Mouse (Mus musculus): ENCODE measurements around the gene Rnf225. TPM values are rescaled to one million over a fixed set of nuclear protein-coding genes. Genes with fewer than 3 reads are reported as not detected.
"Not testable (repeated sequence)": the region's sequence is repeated elsewhere in the genome, so short reads cannot be mapped to it uniquely, and the experiment has no call there.

The Rnf225 gene
- polyA plus RNA-seq (2016; fragmentation: Nextera tagmentation; extraction: Ambion mirVana) = 0.81 and 0.83 TPM in 2 replicates

DNA sequence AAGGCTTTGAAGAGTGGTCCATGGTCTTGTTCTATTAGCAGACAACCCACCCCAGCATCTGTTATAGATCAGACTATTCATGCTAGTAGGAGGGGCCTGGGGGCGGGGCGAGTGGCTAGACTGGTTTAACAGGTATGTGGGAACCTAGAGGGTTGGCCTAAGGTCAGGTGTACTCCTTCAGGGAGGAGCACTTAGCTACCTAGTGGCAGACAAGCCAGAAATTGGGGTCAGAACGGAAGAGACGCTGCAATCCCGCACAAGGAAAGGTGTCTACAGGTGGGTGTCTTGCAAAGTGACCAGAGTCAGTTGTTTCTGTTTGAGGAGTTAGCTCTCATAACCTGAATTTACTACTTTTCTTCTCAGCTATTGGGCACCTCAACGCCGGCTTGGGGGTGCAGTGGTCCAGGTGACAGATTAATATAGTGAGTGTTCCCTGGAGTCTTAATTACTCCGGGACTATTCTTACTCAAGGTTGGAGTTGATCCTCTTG is at the start of gene Rnf225:
Rnf225 (plus strand) TSS at position 226 of the 490 bp plus-strand sequence.
- peaks cover 22% of the 10 kb centered on the region for H3K4me1 ChIP-seq
- ATAC-seq (ENCODE audit: low FRiP score) = no peak
- H3K4me3 ChIP-seq (replicated peaks) = peak within 1 kb of the TSS; percentile 18
- peaks cover 42% of the 10 kb centered on the region for H3K27me3 ChIP-seq
- H3K27ac ChIP-seq = no peak within 1 kb of the TSS
- H3K4me2 ChIP-seq = peak within 1 kb of the TSS; percentile 50
- peak within 1 kb of the TSS; percentile 33; the same call in 1 of the 2 replicates for H3K9ac ChIP-seq
- H3K36me3 ChIP-seq (replicated peaks) = peaks cover 49% of the 10 kb centered on the region
- WGBS = 29% methylated on average over 8 of the region's 8 CpGs
- H3K9me3 ChIP-seq = no peaks in the 10 kb centered on the region

GRCm38 (mm10) chr7:12880036-12880435 is 47.2 kb upstream of the Rnf225 start:
- no peak overlapping the region for H3K4me3 ChIP-seq (replicated peaks)
- no peak overlapping the region for H3K4me2 ChIP-seq
- peaks cover 13% of the 10 kb centered on the region for H3K4me1 ChIP-seq

GRCm38 (mm10) chr7:12880497-12880896 is 46.7 kb upstream of the Rnf225 start:
- ATAC-seq (ENCODE audit: low FRiP score) = peak; percentile 9; the same call in 1 of the 2 replicates

More at GRCm38 (mm10) chr7:12880036-12880435, 47.2 kb upstream of the Rnf225 start:
- no peak overlapping the region for H3K9ac ChIP-seq
- no peaks in the 10 kb centered on the region for H3K27me3 ChIP-seq
- peaks cover 11% of the 10 kb centered on the region for H3K36me3 ChIP-seq (replicated peaks)
- ATAC-seq (ENCODE audit: low FRiP score) = no peak
- H3K9me3 ChIP-seq = no peaks in the 10 kb centered on the region
- H3K27ac ChIP-seq = no peak overlapping the region

DNA sequence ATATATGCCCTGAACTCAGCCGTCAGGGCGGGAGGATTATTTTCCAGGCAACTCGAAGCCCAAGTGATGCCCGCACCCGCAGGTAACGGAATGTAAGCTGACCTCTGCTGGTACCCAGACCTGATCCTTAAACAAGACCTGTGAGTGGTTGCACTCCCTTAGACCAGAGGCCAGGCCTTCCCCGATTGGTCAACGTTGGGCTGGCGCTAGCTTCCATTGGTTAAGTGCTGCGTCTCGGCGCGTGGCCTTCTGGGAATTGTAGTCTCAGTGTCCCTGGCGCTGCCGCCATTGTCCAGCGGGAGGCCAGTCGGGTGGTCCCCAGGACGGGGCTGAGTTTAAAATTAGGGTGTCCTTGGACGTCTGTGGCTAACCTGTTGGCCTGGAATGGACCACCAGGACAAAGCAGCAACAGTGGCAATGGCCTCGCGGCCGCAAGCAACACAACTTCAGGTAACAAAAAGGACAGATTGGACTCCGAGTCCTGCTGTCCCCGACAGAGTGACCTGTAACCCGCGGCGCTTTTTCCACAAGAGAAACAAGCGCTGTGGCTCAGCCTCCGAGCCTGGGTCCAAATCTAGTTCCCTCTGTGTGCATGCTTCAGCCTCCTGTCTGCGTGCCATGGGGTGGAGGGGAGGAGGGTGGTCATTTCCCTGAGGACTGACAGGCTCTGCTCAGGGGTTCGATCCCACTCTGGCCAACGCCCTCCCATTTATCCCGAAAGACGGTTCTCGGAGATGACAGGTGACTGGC is 46.1 kb upstream of the Rnf225 start, which contains the start of gene Zfp128:
Zfp128 (plus strand) TSS at position 267 of the 750 bp plus-strand sequence.
- peak within 1 kb of the TSS; percentile 72 for H3K9ac ChIP-seq
- peak within 1 kb of the TSS; percentile 66 for H3K4me3 ChIP-seq (replicated peaks)
- peak within 1 kb of the TSS; percentile 67 for H3K4me2 ChIP-seq
- no peaks in the 10 kb centered on the region for H3K27me3 ChIP-seq
- no peaks in the 10 kb centered on the region for H3K9me3 ChIP-seq
- peaks cover 22% of the 10 kb centered on the region for H3K36me3 ChIP-seq (replicated peaks)
- H3K4me1 ChIP-seq = peaks cover 13% of the 10 kb centered on the region
- no peak within 1 kb of the TSS for H3K27ac ChIP-seq
- 2% methylated on average over 35 of the region's 35 CpGs for WGBS
- peak; percentile 100 for ATAC-seq (ENCODE audit: low FRiP score)

More at GRCm38 (mm10) chr7:12880497-12880896, 46.7 kb upstream of the Rnf225 start:
- peak overlapping the region; percentile 67 for H3K4me2 ChIP-seq
- H3K9me3 ChIP-seq, H3K27me3 ChIP-seq, H3K27ac ChIP-seq: not testable (repeated sequence)
- H3K36me3 ChIP-seq (replicated peaks) = peaks cover 16% of the 10 kb centered on the region
- 40% methylated on average over 8 of the region's 8 CpGs for WGBS
- H3K9ac ChIP-seq = peak overlapping the region; percentile 72; the same call in 1 of the 2 replicates
- H3K4me3 ChIP-seq (replicated peaks) = peak overlapping the region; percentile 66
- H3K4me1 ChIP-seq = peaks cover 13% of the 10 kb centered on the region

- peaks cover 9% of the 10 kb centered on the region for H3K4me1 ChIP-seq
- no peak overlapping the region for H3K9ac ChIP-seq
- H3K27ac ChIP-seq = no peak overlapping the region
- no peak overlapping the region for H3K4me3 ChIP-seq (replicated peaks)
- H3K9me3 ChIP-seq = no peaks in the 10 kb centered on the region
- no peak for ATAC-seq (ENCODE audit: low FRiP score)
- H3K4me2 ChIP-seq = no peak overlapping the region
- peaks cover 71% of the 10 kb centered on the region for H3K36me3 ChIP-seq (replicated peaks)
- no peaks in the 10 kb centered on the region for H3K27me3 ChIP-seq
- 92% methylated on average over 12 of the region's 12 CpGs for WGBS
Observed at GRCm38 (mm10) chr7:12886563-12887266, 40.5 kb upstream of the Rnf225 start.

DNA sequence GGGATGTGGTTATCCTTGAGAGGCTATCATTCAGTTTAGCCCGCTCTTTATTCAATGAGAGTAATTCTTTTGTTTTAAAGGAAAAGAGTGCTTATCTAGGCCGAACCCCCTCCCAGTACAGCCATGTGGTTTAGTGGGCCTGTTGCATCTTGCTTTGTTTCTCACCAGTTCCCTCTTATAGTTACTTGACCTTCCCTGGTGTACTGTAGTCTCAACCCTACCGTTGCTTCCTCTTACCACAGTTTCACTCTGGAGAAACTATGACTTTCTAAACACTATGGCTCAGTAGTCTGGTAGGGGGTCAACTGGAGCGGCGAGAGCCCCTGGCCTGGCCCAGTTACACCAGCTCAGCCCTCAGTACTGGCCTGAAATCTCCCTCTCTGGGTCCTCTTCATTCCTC is 39.6 kb upstream of the Rnf225 start:
- no peaks in the 10 kb centered on the region for H3K9me3 ChIP-seq
- no peak for ATAC-seq (ENCODE audit: low FRiP score)
- no peak overlapping the region for H3K27ac ChIP-seq
- 92% methylated on average over 5 of the region's 5 CpGs for WGBS
- H3K9ac ChIP-seq = no peak overlapping the region
- H3K4me1 ChIP-seq = peaks cover under 1% of the 10 kb centered on the region; the same call in 1 of the 2 replicates
- H3K27me3 ChIP-seq = no peaks in the 10 kb centered on the region
- no peak overlapping the region for H3K4me2 ChIP-seq
- H3K4me3 ChIP-seq (replicated peaks) = no peak overlapping the region
- peaks cover 75% of the 10 kb centered on the region for H3K36me3 ChIP-seq (replicated peaks)

- H3K27ac ChIP-seq = no peak overlapping the region
- no peaks in the 10 kb centered on the region for H3K27me3 ChIP-seq
- H3K9ac ChIP-seq = no peak overlapping the region
- no peaks in the 10 kb centered on the region for H3K4me1 ChIP-seq
- 94% methylated on average over 14 of the region's 14 CpGs for WGBS
- H3K9me3 ChIP-seq = no peaks in the 10 kb centered on the region
- H3K36me3 ChIP-seq (replicated peaks) = peaks cover 55% of the 10 kb centered on the region
- H3K4me3 ChIP-seq (replicated peaks) = no peak overlapping the region
- ATAC-seq (ENCODE audit: low FRiP score) = no peak
- H3K4me2 ChIP-seq = no peak overlapping the region
Observed at GRCm38 (mm10) chr7:12890928-12891327, 36.3 kb upstream of the Rnf225 start.

- H3K4me3 ChIP-seq (replicated peaks) = no peak overlapping the region
- no peaks in the 10 kb centered on the region for H3K27me3 ChIP-seq
- H3K27ac ChIP-seq = no peak overlapping the region
- ATAC-seq (ENCODE audit: low FRiP score) = no peak
- no peak overlapping the region for H3K9ac ChIP-seq
- no peaks in the 10 kb centered on the region for H3K9me3 ChIP-seq
- WGBS = 91% methylated on average over 1 of the region's 1 CpGs
- H3K36me3 ChIP-seq (replicated peaks) = peaks cover 51% of the 10 kb centered on the region
- H3K4me2 ChIP-seq = no peak overlapping the region
- H3K4me1 ChIP-seq = no peaks in the 10 kb centered on the region
Observed at GRCm38 (mm10) chr7:12891334-12891733, 35.9 kb upstream of the Rnf225 start.

- H3K9ac ChIP-seq = peak within 1 kb of the TSS; percentile 61
- H3K4me1 ChIP-seq = peaks cover 8% of the 10 kb centered on the region
- no peak within 1 kb of the TSS for H3K27ac ChIP-seq
- WGBS = 8% methylated on average over 36 of the region's 36 CpGs
- no peaks in the 10 kb centered on the region for H3K36me3 ChIP-seq (replicated peaks)
- peak within 1 kb of the TSS; percentile 54 for H3K4me2 ChIP-seq
- H3K4me3 ChIP-seq (replicated peaks) = peak within 1 kb of the TSS; percentile 61
- no peaks in the 10 kb centered on the region for H3K9me3 ChIP-seq
- ATAC-seq (ENCODE audit: low FRiP score) = peak; percentile 98
- no peaks in the 10 kb centered on the region for H3K27me3 ChIP-seq
Observed at GRCm38 (mm10) chr7:12897655-12898410, 29.4 kb upstream of the Rnf225 start, which contains the start of gene Zscan22. Zscan22 (plus strand) TSS chr7:12897815.

DNA sequence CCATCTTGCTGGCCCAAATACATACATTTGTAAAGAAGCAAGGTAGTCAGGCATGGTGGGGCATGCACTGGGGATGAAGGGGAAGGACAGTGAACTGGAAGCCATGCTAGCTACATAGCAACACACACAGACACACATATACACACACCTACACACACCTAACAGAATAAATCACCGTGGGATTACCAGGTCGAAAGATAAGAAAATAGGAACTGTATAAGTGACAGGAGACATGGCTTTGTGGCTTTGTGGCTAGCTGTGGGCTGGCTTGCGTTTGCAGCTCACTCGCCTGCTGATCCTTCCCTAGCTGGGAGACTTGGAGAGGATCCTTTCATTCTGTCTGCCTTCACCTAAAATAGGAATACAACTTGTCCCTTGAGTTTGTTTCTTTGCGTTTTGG is 25.7 kb upstream of the Rnf225 start:
- peaks cover 8% of the 10 kb centered on the region for H3K4me1 ChIP-seq
- peaks cover 28% of the 10 kb centered on the region for H3K36me3 ChIP-seq (replicated peaks)
- H3K27ac ChIP-seq = no peak overlapping the region
- no peaks in the 10 kb centered on the region for H3K27me3 ChIP-seq
- no peak overlapping the region for H3K9ac ChIP-seq
- H3K9me3 ChIP-seq = no peaks in the 10 kb centered on the region
- no peak for ATAC-seq (ENCODE audit: low FRiP score)
- no peak overlapping the region for H3K4me2 ChIP-seq
- 89% methylated on average over 5 of the region's 5 CpGs for WGBS
- H3K4me3 ChIP-seq (replicated peaks) = no peak overlapping the region

DNA sequence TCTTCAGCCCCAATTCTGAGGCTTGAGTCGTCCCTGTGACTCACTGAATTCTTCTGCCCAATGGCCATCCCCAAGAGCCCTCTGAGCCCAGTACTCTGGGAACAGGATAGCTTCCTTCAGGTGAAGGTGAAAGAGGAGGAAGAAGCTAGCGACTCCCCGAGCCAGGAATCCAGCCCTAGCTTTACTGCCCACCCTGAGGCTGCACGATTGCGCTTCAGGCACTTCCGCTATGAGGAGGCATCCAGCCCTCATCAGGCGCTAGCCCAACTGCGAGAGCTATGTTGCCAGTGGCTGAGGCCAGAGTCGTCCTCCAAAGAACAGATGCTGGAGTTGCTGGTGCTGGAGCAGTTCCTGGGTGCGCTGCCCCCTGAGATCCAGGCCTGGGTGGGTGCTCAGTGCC is 23.6 kb upstream of the Rnf225 start:
- no peak for ATAC-seq (ENCODE audit: low FRiP score)
- Histone ChIP-seq H3K9me3 (no peaks in the 10 kb centered on the region), H3K4me3 (replicated peaks) (no peak overlapping the region), H3K4me1 (peaks cover 4% of the 10 kb centered on the region), H3K27me3 (no peaks in the 10 kb centered on the region), H3K9ac (no peak overlapping the region), H3K36me3 (replicated peaks) (peaks cover 49% of the 10 kb centered on the region), H3K4me2 (no peak overlapping the region), H3K27ac (no peak overlapping the region)
- 62% methylated on average over 10 of the region's 10 CpGs for WGBS

DNA sequence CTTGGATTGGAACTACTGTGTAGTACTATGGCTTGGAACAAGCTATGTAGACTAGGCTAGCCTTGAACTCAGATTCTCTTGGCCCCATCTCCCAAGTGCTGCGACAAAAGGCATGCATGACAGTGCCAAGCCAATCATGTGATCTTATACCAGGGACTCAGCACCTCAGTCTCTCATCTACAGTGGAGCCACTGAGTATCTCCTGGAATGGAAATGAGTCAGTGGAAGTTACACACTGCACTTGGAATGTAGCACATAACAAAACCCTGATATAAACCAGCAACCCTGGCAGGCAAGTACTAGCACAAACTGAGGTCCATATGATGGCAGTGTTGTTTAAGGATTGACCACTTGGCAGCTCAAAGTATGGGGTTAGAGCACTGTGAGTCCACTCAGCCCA is 22.1 kb upstream of the Rnf225 start:
- H3K4me2 ChIP-seq = no peak overlapping the region
- no peak overlapping the region for H3K4me3 ChIP-seq (replicated peaks)
- H3K9me3 ChIP-seq = no peaks in the 10 kb centered on the region
- 0 out of 2 replicates have a peak, but pooled peaks cover 5% of the 10 kb centered on the region for H3K4me1 ChIP-seq
- no peak overlapping the region for H3K27ac ChIP-seq
- WGBS = 90% methylated on average over 1 of the region's 1 CpGs
- H3K9ac ChIP-seq = no peak overlapping the region
- H3K36me3 ChIP-seq (replicated peaks) = peaks cover 54% of the 10 kb centered on the region
- H3K27me3 ChIP-seq = no peaks in the 10 kb centered on the region
- no peak for ATAC-seq (ENCODE audit: low FRiP score)

Measured in forebrain, embryonic 12.5 days (tissue).